Mouse (Mus musculus): ENCODE results near the gene Nrp2. TPM values are rescaled to one million over a fixed set of nuclear protein-coding genes. Genes with fewer than 3 reads are reported as not detected.
A peak's percentile ranks its signal among the peaks of the same experiment; 100 is the strongest.

Nrp2 gene
- polyA plus RNA-seq (2014; fragmentation: Nextera tagmentation; extraction: Ambion mirVana): 12.5 and 13.3 TPM in 2 replicates

GRCm38 (mm10) chr1:62703158-62704116 lies at the start of gene Nrp2:
TSS of gene Nrp2 (plus strand) at chr1:62703285.
- Histone ChIP-seq H3K27ac (ENCODE audit: low read depth, low read length) (no peak within 1 kb of the TSS), H3K4me3 (ENCODE audit: low read depth, low read length) (peak within 1 kb of the TSS; percentile 52), H3K4me2 (peak within 1 kb of the TSS; percentile 86), H3K27me3 (ENCODE audit: control insufficient read depth, insufficient read depth, low read length) (peaks cover 47% of the 10 kb centered on the region), H3K4me1 (ENCODE audit: control insufficient read depth, insufficient read depth, low read length) (peaks cover 24% of the 10 kb centered on the region), H3K36me3 (ENCODE audit: control insufficient read depth, insufficient read depth, low read length) (no peaks in the 10 kb centered on the region), H3K9me3 (ENCODE audit: control insufficient read depth, low read length) (no peaks in the 10 kb centered on the region), H3K9ac (ENCODE audit: low read length) (peak within 1 kb of the TSS; percentile 70)
- WGBS: under 1% methylated on average over 67 of the region's 76 CpGs
- ATAC-seq (ENCODE audit: low FRiP score) (peak; percentile 84), DNase-seq (ENCODE audit: low spot score, missing footprints) (peak; percentile 97)

DNA sequence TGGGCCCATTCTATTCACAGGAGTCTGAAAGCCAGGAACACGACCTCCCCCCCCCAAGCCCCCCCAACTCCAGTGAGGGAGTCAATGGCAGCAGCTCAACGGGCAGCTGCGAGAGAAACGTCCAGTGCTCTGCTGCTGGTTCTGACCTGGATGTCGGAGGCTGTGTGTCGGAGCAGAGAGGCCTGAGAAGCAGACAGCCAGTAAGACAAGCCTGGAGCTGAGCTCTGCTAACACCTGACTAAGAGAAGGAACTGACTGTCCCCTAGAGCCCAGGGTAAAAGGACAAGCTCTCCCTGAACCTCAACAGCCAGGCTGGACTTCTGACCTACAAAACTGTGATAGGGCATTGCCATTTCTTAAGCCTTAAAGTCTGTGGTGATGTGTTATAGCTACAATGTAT lies 48.6 kb upstream of the Nrp2 start:
- ATAC-seq (ENCODE audit: low FRiP score): no peak
- no peaks in the 10 kb centered on the region for H3K36me3 ChIP-seq (ENCODE audit: control insufficient read depth, insufficient read depth, low read length)
- 64% methylated on average over 6 of the region's 6 CpGs for WGBS

DNA sequence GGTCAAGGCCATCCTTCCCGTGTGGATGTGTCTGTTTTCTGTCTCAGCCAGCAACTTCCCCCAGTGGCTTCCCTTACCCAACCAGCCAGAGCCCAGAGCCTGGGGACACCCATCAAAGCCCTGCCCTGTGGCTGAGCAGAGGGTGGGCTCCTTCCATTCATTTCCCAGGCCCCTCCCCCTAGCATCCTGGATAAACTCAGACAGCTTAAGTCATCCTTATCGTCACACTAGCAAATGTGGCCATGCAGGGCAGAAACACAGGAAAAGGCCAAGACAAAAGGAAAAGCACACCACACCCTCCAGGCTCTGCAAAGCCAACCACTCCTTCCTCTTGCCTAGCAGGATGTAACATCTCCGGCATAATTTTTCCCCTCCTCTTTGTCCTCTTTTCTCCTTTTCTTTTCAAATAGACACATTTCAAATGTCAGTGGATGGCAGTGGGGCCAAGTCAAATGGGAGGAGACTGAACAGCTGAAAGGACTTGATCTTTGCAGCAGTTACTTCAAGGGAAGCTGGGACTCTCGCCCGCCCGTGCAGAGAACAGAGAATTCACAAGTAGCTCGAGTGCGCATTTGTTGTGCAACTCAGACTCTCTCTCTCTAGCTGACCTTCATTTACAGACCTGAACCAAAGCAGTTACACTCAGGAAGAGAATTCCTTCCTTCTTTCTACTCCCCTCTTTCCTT lies 38.0 kb upstream of the Nrp2 start:
- no peak overlapping the region for H3K4me3 ChIP-seq (ENCODE audit: low read depth, low read length)
- H3K9me3 ChIP-seq (ENCODE audit: control insufficient read depth, low read length): no peaks in the 10 kb centered on the region; the same call in 1 of the 2 replicates
- WGBS: 33% methylated on average over 8 of the region's 8 CpGs
- peaks cover 6% of the 10 kb centered on the region for H3K4me1 ChIP-seq (ENCODE audit: control insufficient read depth, insufficient read depth, low read length)
- DNase-seq (ENCODE audit: low spot score, missing footprints) (peak; percentile 80), ATAC-seq (ENCODE audit: low FRiP score) (peak; percentile 67)
- H3K9ac ChIP-seq (ENCODE audit: low read length): peak overlapping the region; percentile 12; the same call in 1 of the 2 replicates
- no peak overlapping the region for H3K4me2 ChIP-seq
- H3K27me3 ChIP-seq (ENCODE audit: control insufficient read depth, insufficient read depth, low read length): no peaks in the 10 kb centered on the region
- H3K27ac ChIP-seq (ENCODE audit: low read depth, low read length): peak overlapping the region; percentile 16; the same call in 1 of the 2 replicates
- no peaks in the 10 kb centered on the region for H3K36me3 ChIP-seq (ENCODE audit: control insufficient read depth, insufficient read depth, low read length)

More for the DNA sequence above, 48.6 kb upstream of the Nrp2 start:
- Histone ChIP-seq H3K27me3 (ENCODE audit: control insufficient read depth, insufficient read depth, low read length) (no peaks in the 10 kb centered on the region), H3K27ac (ENCODE audit: low read depth, low read length) (no peak overlapping the region), H3K4me3 (ENCODE audit: low read depth, low read length) (no peak overlapping the region), H3K9me3 (ENCODE audit: control insufficient read depth, low read length) (no peaks in the 10 kb centered on the region), H3K4me1 (ENCODE audit: control insufficient read depth, insufficient read depth, low read length) (no peaks in the 10 kb centered on the region), H3K9ac (ENCODE audit: low read length) (no peak overlapping the region), H3K4me2 (no peak overlapping the region)
- DNase-seq (ENCODE audit: low spot score, missing footprints): peak; percentile 66

- Histone ChIP-seq H3K4me1 (ENCODE audit: control insufficient read depth, insufficient read depth, low read length) (peaks cover 6% of the 10 kb centered on the region), H3K4me3 (ENCODE audit: low read depth, low read length) (no peak overlapping the region), H3K27ac (ENCODE audit: low read depth, low read length) (0 out of 2 replicates have a peak overlapping the region, but pooled peaks have one; percentile 16), H3K9ac (ENCODE audit: low read length) (no peak overlapping the region), H3K36me3 (ENCODE audit: control insufficient read depth, insufficient read depth, low read length) (no peaks in the 10 kb centered on the region), H3K4me2 (no peak overlapping the region), H3K27me3 (ENCODE audit: control insufficient read depth, insufficient read depth, low read length) (no peaks in the 10 kb centered on the region), H3K9me3 (ENCODE audit: control insufficient read depth, low read length) (no peaks in the 10 kb centered on the region; the same call in 1 of the 2 replicates)
- no peak for ATAC-seq (ENCODE audit: low FRiP score)
- peak; percentile 64 for DNase-seq (ENCODE audit: low spot score, missing footprints)
- 88% methylated on average over 5 of the region's 5 CpGs for WGBS
These were observed 37.0 kb upstream of the Nrp2 start for GRCm38 (mm10) chr1:62665771-62666730.

DNA sequence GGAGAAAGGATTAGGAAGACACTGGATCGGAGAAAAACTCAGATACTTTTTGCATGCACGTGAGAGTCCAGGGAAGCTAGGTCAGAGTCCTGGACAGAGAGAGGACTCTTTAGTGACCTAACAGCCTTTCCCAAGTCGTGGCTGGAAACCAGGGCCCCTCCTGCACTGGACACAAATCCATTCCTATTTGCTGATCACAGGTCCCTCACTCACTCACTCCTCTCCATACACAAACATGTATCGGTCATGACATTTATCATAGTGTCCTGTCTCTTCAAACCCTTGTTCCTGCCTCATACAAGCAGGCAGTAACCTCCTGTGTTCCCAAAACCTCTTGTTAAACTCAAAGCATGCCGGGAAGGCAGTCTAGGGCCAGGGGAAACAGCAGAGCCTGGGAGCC lies 36.3 kb upstream of the Nrp2 start:
- Histone ChIP-seq H3K36me3 (ENCODE audit: control insufficient read depth, insufficient read depth, low read length) (no peaks in the 10 kb centered on the region), H3K27me3 (ENCODE audit: control insufficient read depth, insufficient read depth, low read length) (no peaks in the 10 kb centered on the region), H3K9ac (ENCODE audit: low read length) (no peak overlapping the region), H3K4me1 (ENCODE audit: control insufficient read depth, insufficient read depth, low read length) (peaks cover 6% of the 10 kb centered on the region), H3K4me3 (ENCODE audit: low read depth, low read length) (no peak overlapping the region), H3K9me3 (ENCODE audit: control insufficient read depth, low read length) (no peaks in the 10 kb centered on the region; the same call in 1 of the 2 replicates), H3K27ac (ENCODE audit: low read depth, low read length) (no peak overlapping the region), H3K4me2 (no peak overlapping the region)
- DNase-seq (ENCODE audit: low spot score, missing footprints): peak; percentile 64
- 75% methylated on average over 5 of the region's 5 CpGs for WGBS
- no peak for ATAC-seq (ENCODE audit: low FRiP score)

- H3K9me3 ChIP-seq (ENCODE audit: control insufficient read depth, low read length): no peaks in the 10 kb centered on the region
- no peak overlapping the region for H3K4me2 ChIP-seq
- no peak overlapping the region for H3K9ac ChIP-seq (ENCODE audit: low read length)
- no peaks in the 10 kb centered on the region for H3K36me3 ChIP-seq (ENCODE audit: control insufficient read depth, insufficient read depth, low read length)
- H3K4me3 ChIP-seq (ENCODE audit: low read depth, low read length): no peak overlapping the region
- WGBS: 37% methylated on average over 4 of the region's 4 CpGs
- no peaks in the 10 kb centered on the region for H3K27me3 ChIP-seq (ENCODE audit: control insufficient read depth, insufficient read depth, low read length)
- no peak for DNase-seq (ENCODE audit: low spot score, missing footprints)
- peaks cover 6% of the 10 kb centered on the region; the same call in 1 of the 2 replicates for H3K4me1 ChIP-seq (ENCODE audit: control insufficient read depth, insufficient read depth, low read length)
- H3K27ac ChIP-seq (ENCODE audit: low read depth, low read length): no peak overlapping the region
- ATAC-seq (ENCODE audit: low FRiP score): no peak
These were observed 24.3 kb upstream of the Nrp2 start for GRCm38 (mm10) chr1:62678611-62679344.

GRCm38 (mm10) chr1:62679466-62679865 lies 23.6 kb upstream of the Nrp2 start:
- no peak overlapping the region for H3K9ac ChIP-seq (ENCODE audit: low read length)
- peaks cover 6% of the 10 kb centered on the region; the same call in 1 of the 2 replicates for H3K4me1 ChIP-seq (ENCODE audit: control insufficient read depth, insufficient read depth, low read length)
- H3K4me3 ChIP-seq (ENCODE audit: low read depth, low read length): no peak overlapping the region
- H3K27me3 ChIP-seq (ENCODE audit: control insufficient read depth, insufficient read depth, low read length): no peaks in the 10 kb centered on the region
- no peaks in the 10 kb centered on the region for H3K36me3 ChIP-seq (ENCODE audit: control insufficient read depth, insufficient read depth, low read length)
- no peak for DNase-seq (ENCODE audit: low spot score, missing footprints)
- H3K4me2 ChIP-seq: no peak overlapping the region
- H3K9me3 ChIP-seq (ENCODE audit: control insufficient read depth, low read length): no peaks in the 10 kb centered on the region
- no peak overlapping the region for H3K27ac ChIP-seq (ENCODE audit: low read depth, low read length)
- WGBS: 86% methylated on average over 2 of the region's 2 CpGs
- no peak for ATAC-seq (ENCODE audit: low FRiP score)

All from midbrain, embryonic 11.5 days (tissue).